Mouse (Mus musculus) MEL (cell line): ENCODE results near the gene Frg2f1.

Experiments
- CTCF ChIP-seq, 3 experiments: IDR thresholded peaks in 2 of 3; conservative IDR thresholded peaks in 1 of 3; 2 replicates each; pipeline ENCODE4 v1.5.1; 2011 to 2012; ENCODE audit warnings: low read length in 3 of 3, low read depth in 2 of 3, mild to moderate bottlenecking in 2 of 3, improper control_type of control experiment in 1 of 3, inconsistent platforms in 1 of 3, mixed read lengths in 1 of 3, moderate library complexity in 1 of 3; ENCODE audit not compliant: control insufficient read depth in 1 of 3, insufficient read depth in 1 of 3, poor library complexity in 1 of 3, severe bottlenecking in 1 of 3
- JUND ChIP-seq: IDR thresholded peaks from 2 replicates; pipeline ENCODE4 v1.6.1; 2011; ENCODE audit warnings: low read depth, mild to moderate bottlenecking, improper control_type of control experiment, low read length
- MAX ChIP-seq: IDR thresholded peaks from 2 replicates; pipeline ENCODE4 v1.6.1; 2011; ENCODE audit warnings: low read length, improper control_type of control experiment
- MAZ ChIP-seq: IDR thresholded peaks from 2 replicates; pipeline ENCODE4 v1.6.1; 2012; ENCODE audit warnings: low read depth, mild to moderate bottlenecking, inconsistent platforms, low read length, improper control_type of control experiment
- SMC3 ChIP-seq: IDR thresholded peaks from 2 replicates; pipeline ENCODE4 v1.6.1; 2011; ENCODE audit warnings: low read depth, low read length, improper control_type of control experiment
- UBTF ChIP-seq: IDR thresholded peaks from 2 replicates; pipeline ENCODE4 v1.6.1; 2012; ENCODE audit warnings: low read depth, mild to moderate bottlenecking, inconsistent platforms, low read length, improper control_type of control experiment, moderate library complexity, borderline replicate concordance; ENCODE audit not compliant: insufficient read depth

GRCm38 (mm10) chr4:119575459-119575858, 36.1 kb upstream of the Frg2f1 start:
- no peak for TF ChIP-seq JUND
- TF ChIP-seq UBTF: no peak
- TF ChIP-seq MAX: no peak
- no peak for TF ChIP-seq CTCF (IDR thresholded peaks at IDR 0.05 in 2 of 3, conservative IDR thresholded peaks at IDR 0.05 in 1 of 3; ENCODE audit: control insufficient read depth in 1 of 3, insufficient read depth in 1 of 3, low read depth in 2 of 3, low read length in 3 of 3, poor library complexity in 1 of 3, severe bottlenecking in 1 of 3)
- TF ChIP-seq MAZ: no peak
- TF ChIP-seq SMC3: no peak
